Mouse (Mus musculus) subcutaneous adipose tissue, adult 2 months (tissue): ENCODE measurements around the gene Poldip3. TPM values are rescaled to one million over a fixed set of nuclear protein-coding genes. Genes with fewer than 3 reads are reported as not detected.

ENCODE experiments used
- polyA plus RNA-seq: library from polyadenylated mRNA; depleted of rRNA; stranded (reverse); fragments of >200 nt; gene quantifications from 2 replicates; pipeline ENCODE4 v1.2.3, GENCODE M21; 2012; ENCODE audit warnings: low replicate concordance; rRNA removed

Gene Poldip3
- polyA plus RNA-seq, result 54.5 and 96.4 TPM in 2 replicates

GRCm38 (mm10) chr15:83149196-83150072, at the start of gene Poldip3:
TSS of gene Poldip3 (minus strand) at chr15:83149384.

DNA sequence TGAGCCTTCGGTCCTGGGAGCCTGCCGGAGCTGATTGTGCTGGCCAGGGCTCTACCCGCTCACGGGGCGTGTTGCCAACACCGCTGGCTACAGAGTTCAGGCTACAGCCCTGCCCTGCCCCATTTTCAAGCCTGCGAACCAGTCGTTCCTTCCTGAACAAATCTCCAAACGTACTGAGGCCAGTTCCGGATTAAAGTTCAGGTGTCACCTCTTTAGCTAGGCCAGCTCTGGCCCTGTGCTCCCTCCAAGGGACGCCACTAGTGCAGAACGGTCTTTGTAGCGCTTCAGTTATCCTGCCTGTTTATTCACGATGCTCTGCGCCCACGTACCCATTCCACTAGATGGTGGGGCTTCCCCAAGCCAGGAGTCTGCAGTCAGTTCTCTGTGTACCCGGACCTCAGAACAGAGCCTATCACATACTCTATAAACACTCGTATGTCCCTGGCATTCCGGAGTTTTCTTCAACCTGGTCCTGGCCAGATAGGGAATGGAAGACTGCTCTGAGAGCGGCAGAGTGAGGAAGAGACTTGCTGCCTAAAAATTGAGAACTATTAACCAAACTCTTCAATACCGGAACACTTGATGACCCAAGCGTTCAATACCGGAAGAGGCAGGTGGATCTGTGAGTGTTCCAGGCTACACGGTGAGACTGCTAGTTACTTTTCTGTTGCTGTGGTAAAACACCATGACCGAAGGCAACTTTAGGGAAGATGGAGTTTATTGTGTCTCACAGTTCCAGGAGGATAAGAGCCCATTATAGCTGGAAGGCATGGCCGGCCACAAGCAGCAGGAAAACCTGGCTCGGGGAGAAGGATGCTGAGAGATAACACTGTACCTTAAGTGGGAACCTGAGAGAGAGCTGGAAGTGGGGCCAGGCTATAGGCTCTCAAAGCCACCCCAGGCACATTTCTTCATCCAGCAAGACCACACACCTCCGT, 23.6 kb upstream of the Poldip3 start, which contains the start of gene Cyb5r3:
TSS of gene Cyb5r3 (minus strand) at position 101 of the 938 bp plus-strand sequence.

GRCm38 (mm10) chr15:83122566-83123145, 26.5 kb downstream of the Poldip3 start, which contains the start of gene Rrp7a:
TSS of gene Rrp7a (minus strand) at chr15:83122801.

GRCm38 (mm10) chr15:83089429-83089605, 59.9 kb downstream of the Poldip3 start, which contains the start of gene Serhl:
TSS of gene Serhl (plus strand) at chr15:83089506.

Other genes starting within 250 kb of the Poldip3 start
- gene Tcf20, start 161.5 kb downstream of the Poldip3 start, polyA plus RNA-seq, result 17.1 and 20.2 TPM in 2 replicates
- 10.2 and 14.0 TPM in 2 replicates for gene Nfam1, start 116.1 kb downstream of the Poldip3 start, polyA plus RNA-seq
- gene Serhl, start 59.9 kb downstream of the Poldip3 start, polyA plus RNA-seq, result 79.8 and 124 TPM in 2 replicates
- 86.9 and 155 TPM in 2 replicates for gene Rrp7a, start 26.6 kb downstream of the Poldip3 start, polyA plus RNA-seq
- 299 and 374 TPM in 2 replicates for gene Cyb5r3, start 23.2 kb upstream of the Poldip3 start, polyA plus RNA-seq
- gene A4galt, start 102.4 kb upstream of the Poldip3 start, polyA plus RNA-seq, result 33.5 and 133 TPM in 2 replicates
- gene Arfgap3, start 200.9 kb upstream of the Poldip3 start, polyA plus RNA-seq, result 48.1 and 56.8 TPM in 2 replicates